Mouse (Mus musculus) C2C12 (cell line): ENCODE measurements around the gene Dnajc17.

Experiments
- FOSL1 ChIP-seq: IDR thresholded peaks from one replicate; pipeline ENCODE4 v1.8.0; 2011; ENCODE audit warnings: mild to moderate bottlenecking, low read length; ENCODE audit not compliant: poor library complexity, insufficient read depth, severe bottlenecking
- USF1 ChIP-seq: IDR thresholded peaks from one replicate; pipeline ENCODE4 v1.6.1; 2011; ENCODE audit warnings: low read depth, mild to moderate bottlenecking, control low read depth, moderate library complexity

GRCm38 (mm10) chr2:119207961-119208343 is 643 bp downstream of the Dnajc17 start:
- TF ChIP-seq USF1 = no peak
- no peak for TF ChIP-seq FOSL1
